Mouse (Mus musculus): ENCODE measurements at regions not wholly inside any gene's neighbourhood (a gene's known extent, or its start where the extent isn't known, plus 50 kb on each side); places are given as distances from the start of the nearest gene placed in this dataset.

DNA sequence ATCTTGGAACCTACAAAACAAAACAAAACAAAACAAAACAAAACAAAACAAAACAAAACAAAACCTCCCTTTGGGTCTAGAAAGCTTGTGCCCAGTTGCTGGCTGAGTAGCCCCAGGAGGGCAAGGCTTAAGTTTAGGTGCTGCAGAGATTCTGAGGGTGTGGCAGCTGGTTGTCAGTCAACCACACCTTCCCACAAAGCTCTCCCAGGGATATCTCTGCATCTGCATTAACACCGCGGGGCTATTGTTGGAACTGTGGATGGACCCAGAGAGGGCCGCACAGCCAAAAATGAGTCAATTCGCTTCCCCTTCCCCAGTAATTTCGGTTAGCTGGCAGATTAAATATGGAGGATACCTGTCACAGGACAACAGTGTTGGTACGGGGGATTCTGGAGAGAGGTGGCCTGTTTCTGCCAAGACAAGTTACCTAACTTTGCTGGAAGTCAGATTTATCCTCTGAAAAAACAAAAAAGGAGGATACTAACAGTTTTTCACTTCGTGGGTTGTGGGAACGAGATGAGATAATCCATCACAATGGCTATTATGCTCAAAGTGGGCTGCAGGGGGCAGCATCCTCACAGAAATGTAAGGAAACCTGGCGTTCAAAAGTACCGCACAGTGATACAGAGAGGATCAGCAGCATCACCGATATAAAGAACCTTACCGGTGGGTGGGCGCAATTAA, 96.7 kb downstream of the 1500009L16Rik start:
- peak; percentile 92 for DNase-seq (ENCODE audit: low spot score)

- DNase-seq (ENCODE audit: low spot score) = no peak
These were observed 97.2 kb downstream of the 1500009L16Rik start for GRCm38 (mm10) chr10:83819950-83820275.

GRCm38 (mm10) chr10:83821089-83821488, 98.4 kb downstream of the 1500009L16Rik start:
- no peak for DNase-seq (ENCODE audit: low spot score)

- DNase-seq (ENCODE audit: low spot score) = no peak
These were observed 103.4 kb downstream of the 1500009L16Rik start for GRCm38 (mm10) chr10:83826105-83826504.

- no peak for DNase-seq (ENCODE audit: low spot score)
These were observed 113.7 kb downstream of the 1500009L16Rik start for GRCm38 (mm10) chr10:83836351-83836750.

DNA sequence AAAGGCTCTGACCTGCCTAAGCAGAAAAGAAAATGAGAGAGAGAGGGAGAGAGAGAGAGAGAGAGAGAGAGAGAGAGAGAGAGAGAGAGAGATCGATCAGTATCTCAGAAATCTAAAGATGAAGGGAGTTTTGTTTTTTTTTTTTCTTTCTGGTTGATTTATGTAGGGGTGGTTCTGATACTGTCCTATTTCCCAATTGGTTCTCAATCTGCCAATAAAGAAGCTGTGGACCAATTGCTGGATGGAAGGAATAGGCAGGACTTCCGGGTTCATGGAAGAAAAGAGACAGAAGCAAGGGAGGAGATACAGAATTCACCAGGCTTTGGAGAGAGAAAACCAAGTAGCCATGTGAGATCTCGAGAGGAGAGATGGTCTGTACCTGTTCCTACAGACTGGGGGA, 117.6 kb downstream of the 1500009L16Rik start:
- no peak for DNase-seq (ENCODE audit: low spot score)

- no peak for DNase-seq (ENCODE audit: low spot score)
These were observed 128.2 kb downstream of the 1500009L16Rik start for GRCm38 (mm10) chr10:83850881-83851280.

DNA sequence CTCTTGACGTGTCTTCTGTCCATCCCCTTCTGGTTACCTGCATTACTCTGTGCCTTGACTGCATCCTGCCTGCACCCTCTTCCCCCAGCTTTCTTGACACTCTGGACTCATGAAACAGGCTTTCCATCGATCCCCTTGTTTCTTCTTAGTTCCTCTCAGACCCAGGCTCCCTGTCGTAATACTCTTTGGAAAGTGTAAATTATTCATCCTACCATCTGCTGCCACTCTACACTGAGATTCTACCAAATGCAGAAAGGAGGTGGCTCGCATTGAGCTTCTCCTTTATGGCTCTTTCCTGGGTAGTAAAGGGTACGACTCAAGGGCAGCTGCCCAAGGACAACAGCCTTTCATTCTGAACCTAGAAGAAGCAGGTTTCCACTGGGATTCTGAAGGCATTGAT, 129.5 kb downstream of the 1500009L16Rik start:
- no peak for DNase-seq (ENCODE audit: low spot score)

GRCm38 (mm10) chr10:83852806-83853205, 130.1 kb downstream of the 1500009L16Rik start:
- DNase-seq (ENCODE audit: low spot score) = no peak

DNA sequence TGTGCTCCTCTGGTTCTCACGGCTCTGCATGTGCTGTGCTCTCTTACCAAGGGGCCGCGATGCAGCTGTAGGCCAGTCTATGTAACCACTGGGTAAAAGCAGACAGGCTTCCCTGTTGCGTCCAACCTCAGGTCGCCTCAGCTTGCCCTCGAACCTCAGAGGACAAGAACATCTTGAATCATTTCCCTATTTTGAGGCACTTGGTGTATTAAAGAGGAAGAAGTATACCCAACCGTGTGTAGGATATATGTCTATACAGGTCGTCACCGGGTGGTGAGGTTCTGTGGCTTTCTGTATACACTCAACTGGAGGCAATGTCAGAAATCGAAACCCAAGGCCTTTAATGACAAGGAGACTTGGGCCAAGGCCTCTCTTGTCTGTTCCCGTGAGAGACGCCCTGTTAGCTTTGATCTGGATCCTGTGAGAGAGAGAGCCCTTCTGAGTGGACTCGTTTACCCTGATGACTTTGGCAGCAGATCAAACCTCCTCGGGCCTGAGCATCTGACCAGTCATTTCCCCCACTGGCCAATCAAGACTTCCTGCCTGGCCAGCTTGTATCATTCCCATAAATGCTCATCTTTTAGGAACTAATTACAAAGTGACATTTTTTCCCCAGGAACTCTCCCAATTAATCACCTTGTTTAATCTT, 135.3 kb downstream of the 1500009L16Rik start:
- DNase-seq (ENCODE audit: low spot score) = no peak

- DNase-seq (ENCODE audit: low spot score) = no peak
These were observed 136.0 kb downstream of the 1500009L16Rik start for GRCm38 (mm10) chr10:83858689-83859088.

DNA sequence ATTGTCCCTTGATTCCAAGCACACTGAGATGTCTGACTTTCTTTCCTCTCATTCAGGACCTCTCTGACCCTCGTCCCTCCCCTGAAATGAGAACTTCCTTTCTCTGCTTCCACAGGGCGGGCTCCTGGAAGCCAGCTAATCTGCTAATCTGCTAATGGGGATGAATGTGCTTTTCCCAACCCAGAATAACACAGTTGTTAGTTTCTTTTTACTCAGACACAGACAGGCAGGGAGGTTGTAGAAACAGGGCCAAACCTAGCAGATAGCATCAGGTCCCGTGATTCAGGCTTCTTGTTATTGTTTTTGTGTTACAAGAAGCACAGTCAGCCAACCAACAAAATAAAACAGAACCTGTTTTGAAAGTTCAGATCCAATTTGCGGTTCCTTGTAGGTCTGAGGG, 137.0 kb downstream of the 1500009L16Rik start:
- DNase-seq (ENCODE audit: low spot score) = no peak

GRCm38 (mm10) chr10:83861574-83862190, 139.0 kb downstream of the 1500009L16Rik start:
- DNase-seq (ENCODE audit: low spot score) = no peak

DNA sequence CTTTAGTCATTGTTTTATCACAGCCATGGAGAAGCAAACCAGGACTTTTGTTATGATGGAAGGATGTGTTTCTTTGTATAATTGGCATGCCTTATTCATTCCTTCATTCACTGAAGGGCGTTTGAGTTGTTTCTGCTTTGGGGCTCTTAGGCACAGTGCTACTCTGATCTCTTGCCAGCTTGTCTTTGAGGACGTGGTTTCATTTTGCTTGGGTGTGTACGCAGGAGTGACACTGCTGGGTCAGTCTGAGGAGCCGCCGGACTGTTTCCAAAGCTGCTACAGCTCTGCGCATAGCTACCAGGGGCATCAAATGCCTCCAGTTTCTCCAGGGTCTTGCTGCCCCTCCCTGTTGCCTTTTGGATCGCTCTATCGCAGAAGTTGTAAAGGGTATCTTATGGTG, 141.9 kb downstream of the 1500009L16Rik start:
- DNase-seq (ENCODE audit: low spot score) = no peak

- no peak for DNase-seq (ENCODE audit: low spot score)
These were observed 143.3 kb downstream of the 1500009L16Rik start for GRCm38 (mm10) chr10:83865929-83866328.

- no peak for DNase-seq (ENCODE audit: low spot score)
These were observed 149.2 kb downstream of the 1500009L16Rik start for GRCm38 (mm10) chr10:83871736-83872400.

DNA sequence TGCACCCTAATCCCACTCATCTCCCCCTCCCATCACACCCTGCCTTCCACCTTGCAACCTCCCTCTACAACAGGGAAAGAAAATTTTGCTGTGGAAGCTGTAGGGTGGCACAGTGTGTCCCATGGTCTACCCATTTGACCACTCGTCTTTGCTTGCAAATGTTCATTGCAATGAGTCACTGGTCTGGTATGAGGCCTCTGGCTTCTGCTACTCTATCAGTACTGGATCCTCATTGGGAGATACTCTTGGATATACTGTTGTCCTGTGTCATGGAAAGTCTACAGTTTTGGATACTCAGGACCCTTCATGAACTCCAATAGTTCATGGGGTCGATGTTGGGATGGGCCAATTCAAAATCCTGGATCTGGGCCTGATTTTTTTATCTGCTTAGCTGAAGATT, 156.1 kb downstream of the 1500009L16Rik start:
- DNase-seq (ENCODE audit: low spot score) = no peak

GRCm38 (mm10) chr10:83882119-83882890, 159.6 kb downstream of the 1500009L16Rik start:
- no peak for DNase-seq (ENCODE audit: low spot score)

DNA sequence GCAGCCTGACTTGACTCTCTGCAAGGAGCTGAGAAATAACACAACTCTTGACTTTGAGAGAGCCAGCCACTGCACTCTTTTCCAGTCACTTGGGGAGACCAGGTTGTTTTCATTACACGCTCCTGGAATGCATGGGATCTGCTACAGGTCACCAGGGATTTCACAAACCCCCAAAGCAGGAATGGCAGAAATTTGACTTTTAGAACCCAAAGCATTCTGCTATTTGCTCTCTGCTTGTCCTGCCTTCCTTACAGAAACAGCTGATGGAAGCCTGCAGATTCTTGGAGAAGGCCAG, 160.2 kb downstream of the 1500009L16Rik start:
- DNase-seq (ENCODE audit: low spot score) = no peak

DNA sequence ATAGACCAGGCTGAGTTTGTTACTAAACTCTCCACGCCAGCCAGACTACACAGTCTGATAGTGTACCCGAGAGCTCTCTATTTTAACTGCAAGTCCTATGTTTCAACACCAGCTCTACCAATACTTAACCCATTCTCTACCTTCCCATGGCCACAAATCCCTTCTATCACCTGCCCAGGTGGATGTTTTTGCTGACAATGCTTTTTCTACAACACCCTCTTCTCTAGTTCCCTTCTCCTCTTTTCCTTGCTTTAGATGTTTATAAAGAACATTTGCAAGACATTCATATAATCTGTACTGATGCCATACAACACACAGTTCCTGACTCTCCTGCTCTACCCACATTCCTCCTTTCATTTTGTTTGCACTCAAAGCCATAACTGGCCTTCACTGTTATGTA, 161.9 kb downstream of the 1500009L16Rik start:
- DNase-seq (ENCODE audit: low spot score) = no peak

DNA sequence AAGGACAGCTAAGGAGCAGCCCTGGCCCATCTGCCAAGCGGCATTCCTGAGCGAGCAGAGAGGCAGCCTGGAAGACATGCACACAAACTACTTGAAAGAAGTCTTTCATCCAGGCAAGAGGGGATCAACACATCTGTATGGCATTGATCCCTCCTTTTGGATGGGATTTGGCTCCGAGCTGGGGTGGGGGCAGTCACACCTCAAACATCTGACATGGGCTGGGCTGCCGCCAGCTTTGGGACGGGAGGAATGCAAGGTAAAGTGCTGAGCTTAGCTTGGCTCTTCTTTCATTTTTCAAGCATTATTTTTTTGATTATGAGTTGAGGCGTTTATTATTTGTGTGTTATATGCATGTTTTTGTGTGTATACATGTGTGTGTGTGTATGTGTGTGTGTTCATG, 165.9 kb downstream of the 1500009L16Rik start:
- no peak for DNase-seq (ENCODE audit: low spot score)

- no peak for DNase-seq (ENCODE audit: low spot score)
These were observed 173.1 kb downstream of the 1500009L16Rik start for GRCm38 (mm10) chr10:83895741-83896150.

Data from layer of hippocampus, adult 9-10 months (tissue).